Mouse (Mus musculus): ENCODE results near the gene Eef1e1.

DNA sequence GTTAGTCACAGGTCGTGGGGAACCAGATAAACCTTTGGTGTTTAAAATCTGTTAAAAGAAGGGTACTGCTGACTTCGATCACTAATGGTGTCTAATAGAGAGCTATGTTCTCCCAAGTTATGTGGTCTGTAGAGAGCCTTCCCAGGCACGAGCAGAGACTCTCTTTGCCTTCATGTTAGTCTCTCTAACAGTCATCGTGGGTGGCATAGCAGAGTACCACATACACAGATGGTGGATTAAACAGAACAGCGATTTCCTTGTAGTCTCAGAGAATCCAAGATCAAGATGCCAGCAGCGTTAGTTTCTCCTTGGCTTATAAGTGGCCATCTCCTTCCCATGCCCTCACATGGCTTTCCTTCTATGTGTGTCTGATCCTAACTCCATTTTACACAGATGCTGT, 32.0 kb upstream of the Eef1e1 start:
- no peak for TF ChIP-seq CTCF (IDR thresholded peaks at IDR 0.05; ENCODE audit: low read depth, low read length)
- no peak for TF ChIP-seq POLR2A (IDR thresholded peaks at IDR 0.05; ENCODE audit: insufficient read depth, low read length)
- no peak for TF ChIP-seq EP300 (IDR thresholded peaks at IDR 0.05; ENCODE audit: insufficient read depth, low read depth, low read length)
